Mouse (Mus musculus) stomach, embryonic 14.5 days (tissue): ENCODE results near the gene Cdk4. TPM values are rescaled to one million over a fixed set of nuclear protein-coding genes. Genes with fewer than 3 reads are reported as not detected.

Experiments
- ATAC-seq: fragments of 200-750 bp; cut with Nextera tagmentation; 2 replicates; pipeline ENCODE4 v1.8.0; 2017; ENCODE audit warnings: low read depth, moderate TSS enrichment; ENCODE audit not compliant: insufficient number of reproducible peaks, insufficient read depth, low FRiP score
- H3K27ac ChIP-seq: fragments of 300-500 bp; sonication (generic); 2 replicates; pipeline ENCODE4 v1.5.1; 2014; ENCODE audit warnings: mild to moderate bottlenecking, low read length, moderate library complexity, mixed read lengths
- H3K27me3 ChIP-seq: fragments of 300-500 bp; sonication (generic); 2 replicates; pipeline ENCODE4 v1.6.1; 2014; ENCODE audit warnings: low read length, control low read depth, mixed read lengths; ENCODE audit not compliant: control insufficient read depth, insufficient read depth
- H3K36me3 ChIP-seq: fragments of 300-500 bp; sonication (generic); 2 replicates; pipeline ENCODE4 v1.6.1; 2014; ENCODE audit warnings: mild to moderate bottlenecking, control low read depth, low read length, moderate library complexity, mixed read lengths; ENCODE audit not compliant: control insufficient read depth, insufficient read depth
- H3K4me1 ChIP-seq: fragments of 300-500 bp; sonication (generic); 2 replicates; pipeline ENCODE4 v1.6.1; 2014; ENCODE audit warnings: low read length, control low read depth, mixed read lengths; ENCODE audit not compliant: control insufficient read depth, insufficient read depth
- H3K4me2 ChIP-seq: fragments of 300-500 bp; sonication (generic); replicated peaks from 2 replicates; pipeline ENCODE4 v1.6.1; 2014; ENCODE audit warnings: low read depth, low read length, control low read depth
- H3K4me3 ChIP-seq: fragments of 300-500 bp; sonication (generic); 2 replicates; pipeline ENCODE4 v1.5.1; 2014; ENCODE audit warnings: low read depth, low read length, control low read depth
- H3K9ac ChIP-seq: fragments of 300-500 bp; sonication (generic); replicated peaks from 2 replicates; pipeline ENCODE4 v1.6.1; 2014; ENCODE audit warnings: low read depth, mild to moderate bottlenecking, control low read depth, low read length, moderate library complexity, mixed read lengths
- H3K9me3 ChIP-seq: fragments of 300-500 bp; sonication (generic); 2 replicates; pipeline ENCODE4 v1.6.1; 2016; ENCODE audit warnings: low read depth, low read length, control low read depth; ENCODE audit not compliant: control insufficient read depth
- WGBS: fragments of 180-500 bp; shearing (Covaris S2); extraction: QIAGEN DNeasy Blood & Tissue Kit; methylation state at CpG from one replicate; pipeline ENCODE4 v1.1.7; 2014; 5-methylcytosine and 5-hydroxymethylcytosine counted together
- polyA plus RNA-seq: library from polyadenylated mRNA; unstranded; fragments of >200 nt; fragmentation: Nextera tagmentation; extraction: Ambion mirVana; gene quantifications from 2 replicates; pipeline ENCODE4 v1.2.1, GENCODE M21; 2014

Cdk4 gene
- polyA plus RNA-seq, 1 experiment from 2014 or later, result 1,817 TPM

GRCm38 (mm10) chr10:127103631-127104030, 40.3 kb downstream of the Cdk4 start:
- no peaks in the 10 kb centered on the region for H3K9me3 ChIP-seq
- WGBS, result 53% methylated on average over 7 of the region's 7 CpGs
- ATAC-seq, result no peak
- no peak overlapping the region for H3K27ac ChIP-seq
- H3K27me3 ChIP-seq, result no peaks in the 10 kb centered on the region
- no peaks in the 10 kb centered on the region for H3K4me1 ChIP-seq
- peaks cover 10% of the 10 kb centered on the region for H3K36me3 ChIP-seq
- H3K4me2 ChIP-seq, result no peak overlapping the region
- no peak overlapping the region for H3K9ac ChIP-seq
- no peak overlapping the region for H3K4me3 ChIP-seq

GRCm38 (mm10) chr10:127107563-127108261, 44.4 kb downstream of the Cdk4 start:
- Histone ChIP-seq H3K9ac (no peak overlapping the region), H3K4me1 (no peaks in the 10 kb centered on the region), H3K36me3 (no peaks in the 10 kb centered on the region; the same call in 1 of the 2 replicates), H3K4me2 (no peak overlapping the region), H3K9me3 (no peaks in the 10 kb centered on the region), H3K27ac (no peak overlapping the region), H3K4me3 (no peak overlapping the region), H3K27me3 (no peaks in the 10 kb centered on the region)
- peak; percentile 14; the same call in 1 of the 2 replicates for ATAC-seq
- whole genome bisulfite sequencing, result 82% methylated on average over 16 of the region's 16 CpGs

GRCm38 (mm10) chr10:127108262-127108583, 44.9 kb downstream of the Cdk4 start:
- no peak overlapping the region for H3K9ac ChIP-seq
- H3K4me2 ChIP-seq, result no peak overlapping the region
- H3K4me1 ChIP-seq, result no peaks in the 10 kb centered on the region
- no peak overlapping the region for H3K27ac ChIP-seq
- no peaks in the 10 kb centered on the region for H3K9me3 ChIP-seq
- ATAC-seq, result no peak
- H3K4me3 ChIP-seq, result no peak overlapping the region
- no peaks in the 10 kb centered on the region for H3K27me3 ChIP-seq
- H3K36me3 ChIP-seq, result no peaks in the 10 kb centered on the region; the same call in 1 of the 2 replicates
- WGBS, result 77% methylated on average over 3 of the region's 3 CpGs

GRCm38 (mm10) chr10:127111001-127111887, 47.9 kb downstream of the Cdk4 start:
- Histone ChIP-seq H3K4me2 (no peak overlapping the region), H3K4me3 (no peak overlapping the region), H3K36me3 (no peaks in the 10 kb centered on the region; the same call in 1 of the 2 replicates), H3K27ac (no peak overlapping the region), H3K27me3 (no peaks in the 10 kb centered on the region), H3K9me3 (no peaks in the 10 kb centered on the region), H3K4me1 (no peaks in the 10 kb centered on the region), H3K9ac (no peak overlapping the region)
- 88% methylated on average over 15 of the region's 15 CpGs for WGBS
- ATAC-seq, result no peak

GRCm38 (mm10) chr10:127114408-127114807, 51.1 kb downstream of the Cdk4 start:
- no peak overlapping the region for H3K4me3 ChIP-seq
- WGBS, result 88% methylated on average over 11 of the region's 11 CpGs
- no peaks in the 10 kb centered on the region for H3K4me1 ChIP-seq
- H3K36me3 ChIP-seq, result peaks cover 3% of the 10 kb centered on the region
- H3K9ac ChIP-seq, result no peak overlapping the region
- H3K4me2 ChIP-seq, result no peak overlapping the region
- no peaks in the 10 kb centered on the region for H3K27me3 ChIP-seq
- ATAC-seq, result no peak
- H3K27ac ChIP-seq, result no peak overlapping the region
- no peaks in the 10 kb centered on the region for H3K9me3 ChIP-seq

- Histone ChIP-seq H3K4me3 (no peak overlapping the region), H3K27me3 (no peaks in the 10 kb centered on the region), H3K27ac (no peak overlapping the region), H3K4me1 (peaks cover 4% of the 10 kb centered on the region; the same call in 1 of the 2 replicates), H3K9me3 (no peaks in the 10 kb centered on the region), H3K9ac (no peak overlapping the region), H3K4me2 (no peak overlapping the region), H3K36me3 (peaks cover 3% of the 10 kb centered on the region)
- WGBS, result 79% methylated on average over 2 of the region's 2 CpGs
- ATAC-seq, result no peak
These were observed 51.7 kb downstream of the Cdk4 start for GRCm38 (mm10) chr10:127115068-127115467.

Other genes starting within 250 kb of the Cdk4 start
- 19.0 and 20.3 TPM in 2 replicates for gene Atp23, start 162.2 kb upstream of the Cdk4 start, polyA plus RNA-seq
- gene Ctdsp2, start 84.8 kb upstream of the Cdk4 start, polyA plus RNA-seq, result 103 and 107 TPM in 2 replicates
- gene Avil, start 62.8 kb upstream of the Cdk4 start, polyA plus RNA-seq, result 0.29 and 0.58 TPM in 2 replicates
- 78.6 and 83.7 TPM in 2 replicates for gene Tsfm, start 32.7 kb upstream of the Cdk4 start, polyA plus RNA-seq
- gene Mettl1, start 22.1 kb upstream of the Cdk4 start, polyA plus RNA-seq, result 65.5 and 70.6 TPM in 2 replicates
- 0.80 and 1.1 TPM in 2 replicates for gene Eef1akmt3, start 22.0 kb upstream of the Cdk4 start, polyA plus RNA-seq
- gene Cyp27b1, start 15.3 kb upstream of the Cdk4 start, polyA plus RNA-seq, result 0.13 and 0.18 TPM in 2 replicates
- gene March9, start 3.4 kb upstream of the Cdk4 start, polyA plus RNA-seq, result 2.0 and 2.3 TPM in 2 replicates
- gene Tspan31, start 6.7 kb downstream of the Cdk4 start, polyA plus RNA-seq, result 124 and 141 TPM in 2 replicates
- gene Agap2, start 11.8 kb downstream of the Cdk4 start, polyA plus RNA-seq, result 0.27 and 0.56 TPM in 2 replicates
- gene Os9, start 57.6 kb downstream of the Cdk4 start, polyA plus RNA-seq, result 47.8 and 52.7 TPM in 2 replicates
- gene B4galnt1, start 101.7 kb downstream of the Cdk4 start, polyA plus RNA-seq, result 27.7 and 29.4 TPM in 2 replicates
- gene Slc26a10, start 117.1 kb downstream of the Cdk4 start, polyA plus RNA-seq, result 0.34 and 0.82 TPM in 2 replicates
- gene Arhgef25, start 126.5 kb downstream of the Cdk4 start, polyA plus RNA-seq, result 64.0 and 71.1 TPM in 2 replicates
- gene Dtx3, start 132.2 kb downstream of the Cdk4 start, polyA plus RNA-seq, result 123 and 125 TPM in 2 replicates
- 22.7 and 22.9 TPM in 2 replicates for gene Pip4k2c, start 148.1 kb downstream of the Cdk4 start, polyA plus RNA-seq
- 7.7 and 7.8 TPM in 2 replicates for gene Kif5a, start 199.8 kb downstream of the Cdk4 start, polyA plus RNA-seq
- gene Dctn2, start 202.8 kb downstream of the Cdk4 start, polyA plus RNA-seq, result 161 and 177 TPM in 2 replicates
- 22.2 and 23.2 TPM in 2 replicates for gene Mbd6, start 225.5 kb downstream of the Cdk4 start, polyA plus RNA-seq
- 96.9 and 107 TPM in 2 replicates for gene Mars, start 248.3 kb downstream of the Cdk4 start, polyA plus RNA-seq